Mouse (Mus musculus) stomach, postnatal 0 days (tissue): ENCODE data around the gene Unc45b.

Source experiments
- CTCF ChIP-seq: IDR thresholded peaks from 2 replicates; pipeline ENCODE4 v1.5.1; 2016; ENCODE audit warnings: antibody characterized with exemption, low read depth, mild to moderate bottlenecking, moderate library complexity
- EP300 ChIP-seq: optimal IDR thresholded peaks from 2 replicates; pipeline ENCODE3; 2016; ENCODE audit warnings: antibody characterized with exemption

DNA sequence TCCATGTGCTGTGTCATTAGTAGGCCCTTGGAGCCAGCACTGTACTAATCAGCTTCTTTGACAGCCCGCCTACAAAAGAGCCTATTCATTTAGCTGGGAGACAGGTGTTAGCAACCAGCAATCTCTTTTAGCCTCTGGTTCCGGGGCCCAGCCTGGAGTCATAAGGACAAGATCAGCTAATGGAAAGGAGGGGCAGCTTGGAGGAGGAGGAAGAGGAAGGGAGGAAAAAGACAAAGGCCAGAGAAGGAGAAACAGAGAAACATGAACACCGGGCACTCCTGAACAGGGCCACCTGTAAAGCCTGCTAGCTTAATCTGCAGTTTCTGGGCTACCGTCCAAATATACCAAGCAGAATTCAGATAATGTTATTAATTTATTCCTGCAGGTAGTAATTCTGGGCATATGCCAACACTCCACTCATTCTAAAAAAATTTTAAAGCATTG, 46.8 kb upstream of the Unc45b start:
- no peak for TF ChIP-seq EP300
- TF ChIP-seq CTCF = no peak
